Mouse (Mus musculus): ENCODE measurements around the gene Stard8.
"Not testable (repeated sequence)": the region's sequence is repeated elsewhere in the genome, so short reads cannot be mapped to it uniquely, and the experiment has no call there.

The Stard8 gene

GRCm38 (mm10) chrX:99048111-99048510 lies 45.1 kb downstream of the Stard8 start:
- no peak for DNase-seq

GRCm38 (mm10) chrX:99049247-99049646 lies 46.2 kb downstream of the Stard8 start:
- no peak for DNase-seq

- no peak for DNase-seq
These were observed 47.9 kb downstream of the Stard8 start for GRCm38 (mm10) chrX:99050736-99051481.

GRCm38 (mm10) chrX:99052255-99052654 lies 49.2 kb downstream of the Stard8 start:
- no peak for DNase-seq

- no peak for DNase-seq
These were observed 51.5 kb downstream of the Stard8 start for GRCm38 (mm10) chrX:99054512-99054911.

GRCm38 (mm10) chrX:99057772-99058440 lies 54.9 kb downstream of the Stard8 start:
- no peak for DNase-seq

- DNase-seq: no peak
These were observed 56.1 kb downstream of the Stard8 start for GRCm38 (mm10) chrX:99059119-99059518.

- no peak for DNase-seq
These were observed 62.5 kb downstream of the Stard8 start for GRCm38 (mm10) chrX:99065582-99065981.

- DNase-seq: no peak
These were observed 63.5 kb downstream of the Stard8 start for GRCm38 (mm10) chrX:99066550-99066949.

GRCm38 (mm10) chrX:99067232-99067631 lies 64.2 kb downstream of the Stard8 start:
- no peak for DNase-seq

GRCm38 (mm10) chrX:99067671-99068151 lies 64.7 kb downstream of the Stard8 start:
- DNase-seq: no peak

- DNase-seq: no peak
These were observed 68.1 kb downstream of the Stard8 start for GRCm38 (mm10) chrX:99071188-99071587.

GRCm38 (mm10) chrX:99072596-99072995 lies 69.5 kb downstream of the Stard8 start:
- DNase-seq: no peak

- DNase-seq: no peak
These were observed 72.1 kb downstream of the Stard8 start for GRCm38 (mm10) chrX:99075111-99075510.

GRCm38 (mm10) chrX:99076460-99076859 lies 73.4 kb downstream of the Stard8 start:
- DNase-seq: no peak

- DNase-seq: not testable (repeated sequence)
These were observed 75.4 kb downstream of the Stard8 start for GRCm38 (mm10) chrX:99078374-99078892.

GRCm38 (mm10) chrX:99092704-99093103 lies 89.7 kb downstream of the Stard8 start:
- no peak for DNase-seq

GRCm38 (mm10) chrX:99111088-99111724 lies 108.2 kb downstream of the Stard8 start:
- not testable (repeated sequence) for DNase-seq

GRCm38 (mm10) chrX:99119510-99119909 lies 116.5 kb downstream of the Stard8 start:
- DNase-seq: no peak

Data from cerebellum, adult 11 months (tissue).